Mouse (Mus musculus) neural tube, embryonic 12.5 days (tissue): Measurements from ENCODE around the gene Shmt2. TPM values are rescaled to one million over a fixed set of nuclear protein-coding genes. Genes with fewer than 3 reads are reported as not detected.
A peak's percentile ranks its signal among the peaks of the same experiment; 100 is the strongest.

Experiments
- ATAC-seq: fragments of 200-750 bp; cut with Nextera tagmentation; 2 replicates; pipeline ENCODE4 v1.8.0; 2017; ENCODE audit warnings: low read depth, mild to moderate bottlenecking, moderate TSS enrichment, moderate library complexity; ENCODE audit not compliant: low FRiP score
- H3K27ac ChIP-seq: fragments of 300-500 bp; sonication (generic); 2 replicates; pipeline ENCODE4 v1.5.1; 2016
- H3K27me3 ChIP-seq: fragments of 300-500 bp; sonication (generic); replicated peaks from 2 replicates; pipeline ENCODE4 v1.6.1; 2016; ENCODE audit warnings: mild to moderate bottlenecking
- H3K36me3 ChIP-seq: fragments of 300-500 bp; sonication (generic); 2 replicates; pipeline ENCODE4 v1.6.1; 2016; ENCODE audit warnings: mild to moderate bottlenecking
- H3K4me1 ChIP-seq: fragments of 300-500 bp; sonication (generic); 2 replicates; pipeline ENCODE4 v1.6.1; 2016
- H3K4me2 ChIP-seq: fragments of 300-500 bp; sonication (generic); replicated peaks from 2 replicates; pipeline ENCODE4 v1.6.1; 2016; ENCODE audit warnings: mild to moderate bottlenecking
- H3K4me3 ChIP-seq: fragments of 300-500 bp; sonication (generic); 2 replicates; pipeline ENCODE4 v1.5.1; 2016
- H3K9ac ChIP-seq: fragments of 300-500 bp; sonication (generic); 2 replicates; pipeline ENCODE4 v1.6.1; 2016; ENCODE audit warnings: mild to moderate bottlenecking
- H3K9me3 ChIP-seq: fragments of 300-500 bp; sonication (generic); 2 replicates; pipeline ENCODE4 v1.6.1; 2016; ENCODE audit warnings: mild to moderate bottlenecking
- WGBS: fragments of 180-500 bp; shearing (Covaris S2); methylation state at CpG from one replicate; pipeline ENCODE4 v1.1.7; 2016; 5-methylcytosine and 5-hydroxymethylcytosine counted together
- polyA plus RNA-seq: library from polyadenylated mRNA; unstranded; fragments of >200 nt; fragmentation: Nextera tagmentation; extraction: Ambion mirVana; gene quantifications from 2 replicates; pipeline ENCODE4 v1.2.1, GENCODE M21; 2016

The Shmt2 gene
- 74.2 and 76.9 TPM in 2 replicates for polyA plus RNA-seq

DNA sequence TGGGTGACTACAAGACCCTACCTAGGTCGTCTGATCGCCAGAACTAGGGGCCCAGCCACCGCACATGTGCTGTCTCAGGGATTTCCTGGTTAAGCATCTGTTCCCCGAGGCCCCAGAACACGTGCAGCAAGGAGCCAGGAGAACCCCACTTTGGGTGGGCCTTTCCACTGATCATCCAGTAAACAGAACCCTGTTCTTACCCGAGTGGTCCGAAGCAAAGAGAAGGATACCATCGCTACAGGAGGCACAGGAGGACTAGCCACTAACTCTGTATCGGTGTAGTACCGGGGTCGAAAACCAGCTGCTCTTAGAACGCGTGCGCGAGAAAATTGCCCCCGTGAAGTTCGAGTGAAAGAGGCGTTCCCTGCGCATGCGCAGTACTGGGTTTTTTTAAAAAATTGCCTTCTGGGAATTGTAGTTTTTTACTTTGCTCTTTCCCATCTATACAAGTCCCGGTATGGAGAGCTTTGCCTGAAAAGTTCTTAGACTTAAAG lies at the start of gene Shmt2:
TSS of gene Shmt2 (minus strand) at position 357 of the 494 bp plus-strand sequence.
- H3K27me3 ChIP-seq = peaks cover 43% of the 10 kb centered on the region
- H3K4me3 ChIP-seq = peak within 1 kb of the TSS; percentile 54
- WGBS = under 1% methylated on average over 21 of the region's 21 CpGs
- H3K27ac ChIP-seq = no peak within 1 kb of the TSS
- peak; percentile 41; the same call in 1 of the 2 replicates for ATAC-seq
- H3K9me3 ChIP-seq = no peaks in the 10 kb centered on the region
- peak within 1 kb of the TSS; percentile 54 for H3K9ac ChIP-seq
- peaks cover 56% of the 10 kb centered on the region for H3K4me1 ChIP-seq
- H3K4me2 ChIP-seq = peak within 1 kb of the TSS; percentile 85
- peaks cover 29% of the 10 kb centered on the region for H3K36me3 ChIP-seq

DNA sequence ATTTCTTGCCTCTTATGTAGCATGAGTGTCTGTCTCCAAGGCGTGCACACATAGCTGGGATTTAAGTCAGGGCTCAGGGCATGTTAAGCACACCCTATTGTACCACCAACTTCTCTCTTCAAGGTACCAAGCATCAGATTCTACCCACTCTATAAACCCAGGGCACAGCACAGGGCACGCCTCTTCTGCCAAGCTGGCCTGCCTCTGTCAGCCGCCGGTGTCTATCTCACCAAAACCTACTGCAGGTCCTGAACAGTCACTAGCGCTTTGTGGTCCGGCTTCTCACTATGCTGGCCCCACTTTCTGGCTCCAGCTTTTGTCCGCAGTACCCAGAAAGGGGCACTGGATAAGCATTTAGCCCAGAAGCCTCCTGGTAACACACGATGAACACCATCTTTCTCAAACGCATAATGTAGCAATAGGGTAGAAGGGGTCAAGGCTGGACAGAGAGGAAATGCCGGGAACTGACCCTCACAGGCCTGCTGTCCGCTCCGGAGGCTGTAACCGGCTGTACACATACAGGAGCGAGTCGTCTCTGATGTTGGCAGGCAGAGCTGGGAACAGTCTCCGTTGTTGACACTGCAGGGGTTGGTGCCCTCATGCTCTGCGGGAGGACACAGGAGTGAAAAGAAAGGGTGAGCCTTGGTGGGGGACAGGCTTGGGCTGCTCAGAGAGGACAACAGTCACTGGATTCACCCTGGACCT lies 48.8 kb upstream of the Shmt2 start:
- H3K27me3 ChIP-seq = no peaks in the 10 kb centered on the region
- no peak overlapping the region for H3K4me3 ChIP-seq
- H3K4me2 ChIP-seq = no peak overlapping the region
- no peaks in the 10 kb centered on the region for H3K4me1 ChIP-seq
- H3K9me3 ChIP-seq = no peaks in the 10 kb centered on the region
- no peak overlapping the region for H3K9ac ChIP-seq
- no peak overlapping the region for H3K27ac ChIP-seq
- peaks cover 84% of the 10 kb centered on the region for H3K36me3 ChIP-seq
- no peak for ATAC-seq
- WGBS = 93% methylated on average over 17 of the region's 17 CpGs

DNA sequence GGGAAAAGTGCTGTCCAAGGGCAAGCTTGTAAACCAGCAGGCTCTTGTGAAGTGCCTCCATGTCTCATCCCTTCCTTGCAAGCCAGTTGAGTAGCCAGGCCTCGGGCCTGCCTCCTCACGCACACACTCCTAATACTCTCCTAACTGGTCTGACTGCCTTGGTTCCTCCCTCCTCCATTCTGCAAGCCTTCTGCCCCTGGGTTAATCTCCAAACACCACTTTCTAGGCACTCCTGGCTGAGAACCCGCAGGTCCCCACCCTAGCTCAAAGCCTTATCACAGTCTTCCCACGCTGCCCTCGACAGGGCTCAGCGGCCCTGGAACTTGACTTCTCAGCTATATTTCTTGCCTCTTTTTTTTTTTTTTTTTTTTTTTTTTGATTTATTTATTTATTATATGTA lies 48.1 kb upstream of the Shmt2 start:
- Histone ChIP-seq H3K4me3 (no peak overlapping the region), H3K36me3 (peaks cover 83% of the 10 kb centered on the region), H3K9ac (no peak overlapping the region), H3K27ac (no peak overlapping the region), H3K4me2 (no peak overlapping the region), H3K9me3 (no peaks in the 10 kb centered on the region), H3K27me3 (no peaks in the 10 kb centered on the region), H3K4me1 (no peaks in the 10 kb centered on the region)
- ATAC-seq = no peak
- WGBS = 83% methylated on average over 6 of the region's 6 CpGs

DNA sequence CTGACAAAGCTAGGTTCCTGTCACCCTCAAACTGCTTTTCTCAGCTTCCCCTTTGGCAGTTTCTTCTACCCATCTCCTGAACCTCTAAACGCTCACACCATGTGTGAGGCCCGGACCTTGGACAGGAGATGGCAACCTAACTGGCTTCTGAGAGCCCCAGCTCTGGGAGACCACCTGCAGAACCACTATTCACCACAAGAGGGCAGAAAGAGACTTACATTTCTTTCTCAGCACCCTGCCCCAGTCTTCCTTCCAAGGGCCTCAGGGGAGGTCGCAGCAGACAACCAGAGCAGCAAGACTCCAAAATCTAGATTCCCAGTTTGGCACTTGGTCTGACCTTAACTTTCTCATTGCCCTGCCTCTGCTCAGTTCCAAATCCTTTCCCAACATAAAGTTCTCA lies 47.2 kb upstream of the Shmt2 start:
- ATAC-seq = 0 out of 2 replicates have a peak, but pooled peaks have one; percentile 44

DNA sequence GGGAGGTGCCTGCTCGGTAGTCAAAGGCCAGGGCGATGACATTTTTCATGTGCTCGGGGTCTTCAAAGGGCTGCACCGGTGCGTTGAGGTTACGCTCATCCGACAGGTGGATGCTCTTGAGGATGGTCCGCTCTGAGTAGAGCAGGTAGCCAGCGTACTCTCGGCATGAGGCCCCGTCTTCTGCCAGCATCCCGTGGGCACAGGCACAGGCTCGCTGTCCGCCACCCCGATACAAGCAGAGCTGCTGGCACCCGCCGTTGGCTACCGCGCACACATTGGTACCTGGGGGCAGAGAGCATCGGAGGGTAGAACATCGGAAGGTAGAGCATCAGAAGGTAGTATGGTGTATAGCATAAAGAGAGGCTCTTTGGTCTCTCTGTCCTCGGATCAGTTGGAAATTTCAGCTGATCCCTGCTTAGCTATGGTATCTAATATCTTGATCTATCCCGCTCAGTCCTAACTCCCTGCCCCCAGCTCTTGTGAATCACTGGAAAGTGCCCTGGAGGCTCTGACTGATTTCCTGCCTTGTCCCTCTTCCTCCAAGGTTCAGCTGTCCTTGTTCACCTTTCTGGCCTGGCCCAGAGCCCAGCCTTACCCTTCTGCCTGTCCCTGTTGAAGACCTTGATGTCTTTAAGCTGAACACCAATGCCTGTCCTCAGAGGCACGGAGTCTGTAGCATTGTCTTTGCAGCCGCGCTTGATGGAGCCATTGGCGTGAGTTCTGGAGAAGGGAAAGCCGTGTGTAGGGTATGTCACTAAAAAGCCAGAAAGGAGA lies 44.5 kb upstream of the Shmt2 start:
- 94% methylated on average over 28 of the region's 28 CpGs for WGBS
- ATAC-seq = no peak

More for the DNA sequence above, 47.2 kb upstream of the Shmt2 start:
- Histone ChIP-seq H3K4me1 (0 out of 2 replicates have a peak, but pooled peaks cover under 1% of the 10 kb centered on the region), H3K27ac (no peak overlapping the region), H3K9me3 (no peaks in the 10 kb centered on the region), H3K9ac (no peak overlapping the region), H3K4me3 (no peak overlapping the region), H3K27me3 (no peaks in the 10 kb centered on the region), H3K36me3 (peaks cover 80% of the 10 kb centered on the region), H3K4me2 (no peak overlapping the region)
- WGBS = 28% methylated on average over 3 of the region's 3 CpGs

DNA sequence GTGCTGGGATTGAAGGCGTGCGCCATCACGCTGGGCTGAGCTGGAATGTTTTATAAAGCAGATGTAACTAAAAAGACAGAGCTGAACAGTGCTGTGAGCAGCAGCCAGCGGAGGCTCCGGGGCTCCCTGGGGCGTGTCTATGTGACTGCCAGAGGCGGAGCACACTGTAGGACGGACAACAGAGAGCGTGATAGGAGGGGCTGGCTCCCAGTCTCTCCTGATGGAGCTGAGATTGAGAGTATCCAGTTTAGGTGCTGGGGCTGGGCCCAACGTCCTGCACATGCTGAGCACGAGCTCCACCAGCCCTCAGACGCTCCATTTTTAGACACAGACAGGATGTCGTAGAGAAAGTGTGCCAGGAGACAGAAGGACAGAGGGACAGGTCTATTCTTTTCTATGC lies 42.1 kb upstream of the Shmt2 start:
- ATAC-seq = no peak
- Histone ChIP-seq H3K4me3 (no peak overlapping the region), H3K27me3 (no peaks in the 10 kb centered on the region), H3K4me1 (peaks cover 12% of the 10 kb centered on the region), H3K4me2 (no peak overlapping the region), H3K9me3 (no peaks in the 10 kb centered on the region), H3K9ac (no peak overlapping the region), H3K36me3 (peaks cover 90% of the 10 kb centered on the region), H3K27ac (no peak overlapping the region)
- 52% methylated on average over 13 of the region's 13 CpGs for WGBS

More for the DNA sequence above, 44.5 kb upstream of the Shmt2 start:
- Histone ChIP-seq H3K4me3 (no peak overlapping the region), H3K4me2 (no peak overlapping the region), H3K27me3 (no peaks in the 10 kb centered on the region), H3K9me3 (no peaks in the 10 kb centered on the region), H3K27ac (no peak overlapping the region), H3K36me3 (peaks cover 80% of the 10 kb centered on the region), H3K9ac (no peak overlapping the region), H3K4me1 (peaks cover 12% of the 10 kb centered on the region)

DNA sequence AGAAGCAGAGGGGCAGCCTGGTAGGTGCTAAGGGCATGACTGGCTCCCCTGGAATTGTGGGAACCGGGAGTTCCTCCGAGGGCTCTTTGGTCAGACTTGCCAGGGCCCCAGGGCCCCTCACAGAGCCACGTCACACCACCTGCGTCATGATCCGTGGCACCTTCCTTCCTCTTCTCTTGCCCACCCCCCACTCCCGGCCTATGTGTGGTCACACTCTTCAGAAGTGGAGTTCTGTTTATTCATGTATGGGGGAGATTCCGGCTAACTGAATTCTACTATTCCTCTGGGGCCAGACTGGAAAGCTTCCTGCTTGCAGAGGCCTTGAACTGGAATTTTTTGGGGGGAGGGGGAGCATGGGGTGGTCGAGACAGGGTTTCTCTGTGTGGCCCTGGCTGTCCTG lies 41.6 kb upstream of the Shmt2 start:
- H3K4me2 ChIP-seq = no peak overlapping the region
- H3K36me3 ChIP-seq = peaks cover 90% of the 10 kb centered on the region
- no peaks in the 10 kb centered on the region for H3K9me3 ChIP-seq
- no peak overlapping the region for H3K4me3 ChIP-seq
- H3K27me3 ChIP-seq = no peaks in the 10 kb centered on the region
- ATAC-seq = no peak
- WGBS = 82% methylated on average over 8 of the region's 8 CpGs
- peaks cover 12% of the 10 kb centered on the region for H3K4me1 ChIP-seq
- 0 out of 2 replicates have a peak overlapping the region, but pooled peaks have one; percentile 5 for H3K9ac ChIP-seq
- no peak overlapping the region for H3K27ac ChIP-seq

DNA sequence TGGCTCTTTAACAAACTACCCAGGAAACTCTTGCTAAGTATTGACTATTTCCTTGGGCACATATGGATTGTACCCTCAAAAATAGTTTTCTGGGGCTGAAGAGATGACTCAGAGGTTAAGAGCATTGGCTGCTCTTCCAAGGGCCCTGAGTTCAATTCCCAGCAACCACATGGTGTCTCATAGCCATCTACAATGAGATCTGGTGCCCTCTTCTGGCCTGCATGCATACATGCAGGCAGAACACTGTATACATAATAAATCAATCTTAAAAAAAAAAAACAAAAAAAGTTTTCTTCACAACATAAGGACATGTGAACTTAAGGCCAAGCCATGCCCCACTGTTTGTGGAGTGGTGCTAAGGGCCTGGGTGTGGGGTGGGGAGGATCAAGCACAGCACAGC lies 38.9 kb upstream of the Shmt2 start:
- Histone ChIP-seq H3K27me3 (no peaks in the 10 kb centered on the region), H3K27ac (no peak overlapping the region), H3K4me2 (no peak overlapping the region), H3K4me3 (no peak overlapping the region), H3K4me1 (peaks cover 12% of the 10 kb centered on the region), H3K9me3 (no peaks in the 10 kb centered on the region), H3K36me3 (peaks cover 94% of the 10 kb centered on the region), H3K9ac (no peak overlapping the region)
- no peak for ATAC-seq

DNA sequence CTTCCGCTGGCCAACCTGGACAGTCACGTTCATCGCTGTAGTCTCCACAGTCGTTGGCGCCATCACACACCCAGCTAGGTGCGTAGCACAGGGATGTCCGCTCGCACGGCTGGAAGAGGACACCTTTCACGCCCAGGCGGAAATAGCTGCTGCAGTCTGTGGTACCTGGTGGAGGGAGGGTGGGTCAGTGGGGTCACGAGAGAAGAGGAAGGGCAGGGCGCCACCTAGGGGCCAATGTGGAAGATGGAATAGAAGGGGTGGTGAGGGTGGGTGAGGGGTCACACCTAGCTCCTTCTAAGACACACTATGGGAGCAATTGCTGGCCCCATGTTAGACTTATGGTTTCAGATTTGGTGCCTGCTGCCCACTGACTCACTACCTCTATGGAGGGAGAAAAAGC lies 35.2 kb upstream of the Shmt2 start:
- WGBS = 93% methylated on average over 13 of the region's 13 CpGs
- Histone ChIP-seq H3K4me1 (no peaks in the 10 kb centered on the region), H3K9me3 (no peaks in the 10 kb centered on the region), H3K27me3 (no peaks in the 10 kb centered on the region), H3K4me3 (no peak overlapping the region), H3K4me2 (no peak overlapping the region), H3K27ac (no peak overlapping the region), H3K36me3 (peaks cover 100% of the 10 kb centered on the region), H3K9ac (no peak overlapping the region)
- ATAC-seq = no peak

DNA sequence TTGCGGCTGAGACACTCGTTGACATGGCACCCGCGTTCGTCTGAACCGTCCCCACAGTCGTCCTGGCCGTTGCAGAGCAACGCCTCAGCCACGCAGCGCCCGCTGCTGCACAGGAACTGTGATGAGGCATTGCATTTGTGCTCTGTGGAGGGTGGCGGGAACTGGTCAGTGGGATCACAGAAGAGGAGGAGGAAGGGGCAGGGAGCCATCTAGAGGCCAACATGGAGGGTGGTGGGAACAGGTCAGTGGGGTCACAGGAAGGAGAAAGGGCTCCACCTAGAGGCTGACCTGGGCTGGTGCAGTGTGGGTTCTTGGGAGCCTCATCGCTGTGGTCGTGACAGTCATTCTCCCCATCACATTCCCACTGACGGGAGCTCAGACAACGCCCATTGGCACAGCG lies 33.5 kb upstream of the Shmt2 start:
- 56% methylated on average over 18 of the region's 18 CpGs for WGBS
- ATAC-seq = no peak
- H3K36me3 ChIP-seq = peaks cover 100% of the 10 kb centered on the region

DNA sequence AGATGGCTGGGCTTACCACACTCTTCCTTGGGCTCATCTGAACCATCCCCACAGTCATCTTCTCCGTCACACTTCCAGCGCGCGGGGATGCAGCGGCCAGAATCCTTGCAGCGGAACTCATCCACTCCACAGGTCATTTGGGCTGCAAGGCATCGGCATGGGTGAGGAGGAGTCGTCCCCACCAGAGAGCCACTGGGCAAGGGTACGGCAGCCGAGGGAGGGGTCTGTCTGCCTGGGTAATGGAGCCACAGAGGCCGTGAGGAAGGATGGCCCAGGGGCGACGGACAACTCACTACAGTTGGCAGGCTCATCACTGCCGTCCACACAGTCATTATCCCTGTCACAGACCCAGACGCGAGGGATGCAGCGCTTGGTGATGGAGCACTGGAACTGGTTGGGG lies 27.6 kb upstream of the Shmt2 start:
- 89% methylated on average over 17 of the region's 17 CpGs for WGBS
- peaks cover 100% of the 10 kb centered on the region for H3K36me3 ChIP-seq
- no peak overlapping the region for H3K27ac ChIP-seq
- H3K9me3 ChIP-seq = no peaks in the 10 kb centered on the region
- H3K4me3 ChIP-seq = no peak overlapping the region
- H3K27me3 ChIP-seq = no peaks in the 10 kb centered on the region
- no peak overlapping the region for H3K9ac ChIP-seq
- no peak overlapping the region for H3K4me2 ChIP-seq
- no peak for ATAC-seq
- no peaks in the 10 kb centered on the region for H3K4me1 ChIP-seq

More for the DNA sequence above, 33.5 kb upstream of the Shmt2 start:
- no peak overlapping the region for H3K4me3 ChIP-seq
- no peaks in the 10 kb centered on the region for H3K4me1 ChIP-seq
- H3K4me2 ChIP-seq = no peak overlapping the region
- H3K27me3 ChIP-seq = no peaks in the 10 kb centered on the region
- H3K9ac ChIP-seq = no peak overlapping the region
- peak overlapping the region; percentile 37; the same call in 1 of the 2 replicates for H3K27ac ChIP-seq
- H3K9me3 ChIP-seq = no peaks in the 10 kb centered on the region

DNA sequence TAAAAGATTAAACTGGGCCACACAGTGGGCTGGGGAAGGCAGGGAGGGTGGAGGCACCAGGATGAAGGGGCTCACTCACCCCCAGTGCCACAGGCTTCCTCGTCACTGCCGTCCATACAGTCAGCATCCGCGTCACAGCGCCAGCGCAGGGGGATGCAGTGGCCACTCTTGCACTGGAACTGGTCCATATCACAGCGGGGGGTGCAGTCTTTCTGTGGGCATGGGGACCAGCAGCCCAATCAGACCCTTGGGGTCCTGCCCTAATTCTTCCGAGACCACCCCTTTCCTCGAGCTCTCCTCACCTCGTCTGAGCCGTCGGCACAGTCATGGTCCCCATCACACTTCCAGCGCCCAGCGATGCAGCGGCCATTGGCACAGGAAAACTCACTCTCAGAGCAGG lies 26.0 kb upstream of the Shmt2 start:
- no peak overlapping the region for H3K9ac ChIP-seq
- no peaks in the 10 kb centered on the region for H3K4me1 ChIP-seq
- no peak for ATAC-seq
- no peaks in the 10 kb centered on the region for H3K27me3 ChIP-seq
- no peak overlapping the region for H3K27ac ChIP-seq
- H3K4me3 ChIP-seq = no peak overlapping the region
- WGBS = 97% methylated on average over 15 of the region's 15 CpGs
- H3K9me3 ChIP-seq = no peaks in the 10 kb centered on the region
- peaks cover 99% of the 10 kb centered on the region for H3K36me3 ChIP-seq
- H3K4me2 ChIP-seq = no peak overlapping the region
